18 mouse cellular contexts compared by ENCODE assay signal in genomic region chr4:89353935-89354334, GRCm38 (mm10). TPM values are rescaled to one million over a fixed set of nuclear protein-coding genes. Genes with fewer than 3 reads are reported as not detected.
DNase-seq lines count a peak whose midpoint lies in the region; ATAC-seq and TF ChIP-seq lines count a peak whose summit lies in the region.
"Had no signal": no experiment of that assay in that cellular context is flagged by ENCODE, and none has a peak within 500 bp of the region (broad histone marks: within the 10 kb centered on the region; RNA-seq: fewer than 3 reads in every experiment).

No protein-coding gene starts in this region.

- no peaks in the 10 kb centered on the region for H3K4me1 ChIP-seq in liver, postnatal 0 days (ENCODE audit: insufficient read depth)
- H3K4me1 ChIP-seq in liver, embryonic 11.5 days (replicated peaks; ENCODE audit: control insufficient read depth, insufficient read depth, low read length), result no peaks in the 10 kb centered on the region
- H3K4me1 ChIP-seq in MEL (ENCODE audit: control insufficient read depth in 1 of 2, insufficient read depth in 2 of 2, low read length in 2 of 2), result peaks cover 16 to 21% of the 10 kb centered on the region in 2 experiments
- H3K4me1 ChIP-seq: liver, embryonic 13.5 days had no signal

- WGBS in liver, postnatal 0 days (ENCODE audit: insufficient replicate concordance), result 39% methylated on average over 9 of the region's 9 CpGs
- 49% methylated on average over 9 of the region's 9 CpGs for WGBS in liver, embryonic 11.5 days

- no peak overlapping the region for H3K4me2 ChIP-seq in liver, postnatal 0 days (ENCODE audit: low read depth, low read length)
- no peak overlapping the region for H3K4me2 ChIP-seq in liver, embryonic 11.5 days
- H3K4me2 ChIP-seq: kidney, embryonic 15.5 days; liver, embryonic 13.5 days had no signal

- peak; percentile 44 for TF ChIP-seq CTCF in gastrocnemius, adult 2 months (IDR thresholded peaks at IDR 0.05)
- peak; percentile 38 for TF ChIP-seq CTCF in liver, postnatal 0 days (IDR thresholded peaks at IDR 0.05; ENCODE audit: low read depth)
- TF ChIP-seq CTCF in MEL (IDR thresholded peaks at IDR 0.05 in 2 of 3, conservative IDR thresholded peaks at IDR 0.05 in 1 of 3; ENCODE audit: control insufficient read depth in 1 of 3, insufficient read depth in 1 of 3, low read depth in 2 of 3, low read length in 3 of 3, poor library complexity in 1 of 3, severe bottlenecking in 1 of 3), result peak in 2 of 3 experiments; percentile 19 to 66; a peak in 4 of 6 replicates

- intact Hi-C loops in gastrocnemius, adult 2 months (cut with DNase I), result no loop called here

- DNase-seq in gastrocnemius, adult 2 months, result no peak
- DNase-seq in gastrocnemius, adult 8-10 months (ENCODE audit: low spot score in 2 of 2), result no peak
- DNase-seq in liver, postnatal 0 days, result no peak
- no peak for DNase-seq in liver, embryonic 11.5 days (ENCODE audit: low spot score)
- DNase-seq in MEL (ENCODE audit: low read depth, low spot score), result peak; percentile 55
- peak; percentile 2 for DNase-seq in naive thymus-derived CD4-positive, alpha-beta T cell, adult 2 months (ENCODE audit: low read depth)
- DNase-seq in retina, embryonic 14.5 days (ENCODE audit: low spot score), result no peak
- DNase-seq in thymus, postnatal 4 days, result no peak
- DNase-seq: adrenal gland, adult 8-10 months; B cell, adult 2 months; cerebellum, adult 9-10 months; heart, postnatal 10 days; liver, embryonic 13.5 days had no signal

- H3K4me3 ChIP-seq in gastrocnemius, adult 2 months, result no peak overlapping the region
- no peak overlapping the region for H3K4me3 ChIP-seq in liver, postnatal 0 days (ENCODE audit: low read depth, low read length)
- H3K4me3 ChIP-seq in liver, embryonic 11.5 days (ENCODE audit: low read depth, low read length), result no peak overlapping the region
- no peak overlapping the region for H3K4me3 ChIP-seq in MEL (ENCODE audit: control insufficient read depth in 1 of 2, insufficient read depth in 1 of 2, low read depth in 2 of 2, low read length in 2 of 2)
- H3K4me3 ChIP-seq: embryonic facial prominence, embryonic 10.5 days; kidney, embryonic 15.5 days; liver, embryonic 13.5 days had no signal

- TF ChIP-seq RAD21 in MEL (IDR thresholded peaks at IDR 0.05; ENCODE audit: low read depth, low read length), result peak; percentile 63

- H3K9ac ChIP-seq in liver, postnatal 0 days (replicated peaks), result no peak overlapping the region
- no peak overlapping the region for H3K9ac ChIP-seq in liver, embryonic 11.5 days (ENCODE audit: low read depth, low read length)
- H3K9ac ChIP-seq in MEL (ENCODE audit: control insufficient read depth, low read depth, low read length, poor library complexity, severe bottlenecking), result no peak overlapping the region
- H3K9ac ChIP-seq: kidney, embryonic 15.5 days; liver, embryonic 13.5 days had no signal

- no peak for ATAC-seq in liver, postnatal 0 days
- ATAC-seq in liver, embryonic 11.5 days (replicated peaks; ENCODE audit: low FRiP score), result no peak
- ATAC-seq: hindbrain, embryonic 16.5 days had no signal

- H3K27me3 ChIP-seq in liver, postnatal 0 days (ENCODE audit: insufficient read depth, low read length), result no peaks in the 10 kb centered on the region
- no peaks in the 10 kb centered on the region for H3K27me3 ChIP-seq in liver, embryonic 11.5 days (replicated peaks; ENCODE audit: control insufficient read depth, insufficient read depth, low read length)
- no peaks in the 10 kb centered on the region for H3K27me3 ChIP-seq in MEL (ENCODE audit: control insufficient read depth in 1 of 2, insufficient read depth in 2 of 2, low read length in 2 of 2)
- H3K27me3 ChIP-seq: kidney, embryonic 15.5 days; liver, embryonic 13.5 days had no signal

- TF ChIP-seq POLR2A in MEL (IDR thresholded peaks at IDR 0.05; ENCODE audit: control insufficient read depth in 1 of 2, insufficient read depth in 1 of 2, low read depth in 1 of 2, low read length in 2 of 2, poor library complexity in 1 of 2), result no peak

- no peak overlapping the region for H3K27ac ChIP-seq in gastrocnemius, adult 2 months
- no peak overlapping the region for H3K27ac ChIP-seq in liver, postnatal 0 days (ENCODE audit: low read depth)
- H3K27ac ChIP-seq in liver, embryonic 11.5 days (ENCODE audit: low read depth, low read length), result no peak overlapping the region
- H3K27ac ChIP-seq in MEL (ENCODE audit: control insufficient read depth, low read depth, low read length), result no peak overlapping the region
- H3K27ac ChIP-seq: embryonic facial prominence, embryonic 10.5 days; kidney, embryonic 15.5 days; liver, embryonic 13.5 days had no signal

- no peaks in the 10 kb centered on the region for H3K79me2 ChIP-seq in MEL (ENCODE audit: control insufficient read depth, insufficient read depth, low read length, poor library complexity)

- no peak for TF ChIP-seq EP300 in liver, postnatal 0 days (IDR thresholded peaks at IDR 0.05; ENCODE audit: low read depth)
- 0 out of 4 replicates have a peak, but pooled peaks of 1 of the 2 experiments have one; percentile 15 for TF ChIP-seq EP300 in MEL (IDR thresholded peaks at IDR 0.05; ENCODE audit: low read depth in 1 of 2, low read length in 2 of 2)

- no peaks in the 10 kb centered on the region for H3K36me3 ChIP-seq in liver, postnatal 0 days (replicated peaks; ENCODE audit: insufficient read depth, low read length)
- no peaks in the 10 kb centered on the region for H3K36me3 ChIP-seq in liver, embryonic 11.5 days (ENCODE audit: control insufficient read depth, insufficient read depth, low read length)
- H3K36me3 ChIP-seq in MEL (ENCODE audit: control insufficient read depth in 1 of 2, insufficient read depth in 2 of 2, low read length in 2 of 2), result peaks cover 0 to 27% of the 10 kb centered on the region in 2 experiments; a peak in 3 of 4 replicates
- H3K36me3 ChIP-seq: embryonic facial prominence, embryonic 10.5 days; kidney, embryonic 15.5 days; liver, embryonic 13.5 days had no signal

- H3K9me3 ChIP-seq in liver, postnatal 0 days (ENCODE audit: low read length), result no peaks in the 10 kb centered on the region
- no peaks in the 10 kb centered on the region for H3K9me3 ChIP-seq in liver, embryonic 11.5 days (ENCODE audit: control insufficient read depth, low read length)
- H3K9me3 ChIP-seq in MEL (replicated peaks; ENCODE audit: insufficient read depth, low read length), result no peaks in the 10 kb centered on the region
- H3K9me3 ChIP-seq: embryonic facial prominence, embryonic 10.5 days; kidney, embryonic 15.5 days; liver, embryonic 13.5 days had no signal

TF ChIP-seq in MEL, 35 proteins besides CTCF, POLR2A, EP300 and RAD21:
- TF ChIP-seq ELF1 (IDR thresholded peaks at IDR 0.05; ENCODE audit: low read depth, low read length) (no peak), SMC3 (IDR thresholded peaks at IDR 0.05; ENCODE audit: low read depth, low read length) (peak; percentile 58), NELFE (IDR thresholded peaks at IDR 0.05; ENCODE audit: low read depth, low read length) (no peak), MYB (IDR thresholded peaks at IDR 0.05; ENCODE audit: low read depth, low read length) (no peak), TCF12 (IDR thresholded peaks at IDR 0.05; ENCODE audit: low read depth, low read length) (no peak), ZKSCAN1 (IDR thresholded peaks at IDR 0.05; ENCODE audit: low read depth, low read length) (no peak), JUND (IDR thresholded peaks at IDR 0.05; ENCODE audit: low read depth, low read length) (no peak), USF1 (IDR thresholded peaks at IDR 0.05; ENCODE audit: low read depth, low read length) (no peak), BHLHE40 (IDR thresholded peaks at IDR 0.05; ENCODE audit: borderline replicate concordance, low read depth, low read length) (no peak), ZC3H11A (IDR thresholded peaks at IDR 0.05; ENCODE audit: low read depth, low read length) (0 out of 2 replicates have a peak, but pooled peaks have one; percentile 34), E2F4 (IDR thresholded peaks at IDR 0.05; ENCODE audit: borderline replicate concordance, low read depth, low read length) (no peak), NRF1 (IDR thresholded peaks at IDR 0.05; ENCODE audit: insufficient read depth, low read depth, low read length, poor library complexity, severe bottlenecking) (no peak), ZNF384 (IDR thresholded peaks at IDR 0.05; ENCODE audit: low read depth, low read length) (no peak), MXI1 (IDR thresholded peaks at IDR 0.05; ENCODE audit: low read depth, low read length) (0 out of 2 replicates have a peak, but pooled peaks have one; percentile 29), RCOR1 (IDR thresholded peaks at IDR 0.05; ENCODE audit: low read depth, low read length) (peak; percentile 38; the same call in 1 of the 2 replicates)

RNA-seq across cellular contexts. Expression of gene Cdkn2b, which starts 43.1 kb away (rescaled TPM):
- under 1 TPM; 0.74 to 0.92 TPM for total RNA-seq in gastrocnemius, adult 2 months (2021)
- total RNA-seq in gastrocnemius, adult 8-10 months (2022), result 1 to 10 TPM in 3 of 4 experiments, under 1 TPM in 1; 0.96 to 2.7 (median 1.6) TPM
- not detected in 2 replicates for polyA plus RNA-seq in liver, postnatal 0 days (2015; fragmentation: Nextera tagmentation; extraction: Ambion mirVana)
- 0.30 and 0.71 TPM in 2 replicates for polyA plus RNA-seq in liver, embryonic 11.5 days (2014; fragmentation: Nextera tagmentation; extraction: Ambion mirVana)
- total RNA-seq in MEL (2012; rRNA removed), result 2.5 and 3.2 TPM in 2 replicates
- polyA plus RNA-seq in MEL (2012; ENCODE audit: insufficient read depth in 1 of 2, insufficient read length in 2 of 2, low read depth in 1 of 2, low replicate concordance in 2 of 2, missing spikeins in 1 of 2), result 1 to 10 TPM in 1 of 2 experiments, not detected in 1; 1.9 TPM

RNA-seq across cellular contexts. Expression of gene Cdkn2a, which starts 59.5 kb away (rescaled TPM):
- total RNA-seq in gastrocnemius, adult 2 months (2021), result not detected
- total RNA-seq in gastrocnemius, adult 8-10 months (2022), result 1 to 10 TPM in 1 of 4 experiments, under 1 TPM in 1, not detected in 2; 0.36 to 1.2 TPM
- polyA plus RNA-seq in liver, postnatal 0 days (2015; fragmentation: Nextera tagmentation; extraction: Ambion mirVana), result not detected in 2 replicates
- polyA plus RNA-seq in liver, embryonic 11.5 days (2014; fragmentation: Nextera tagmentation; extraction: Ambion mirVana), result not detected in 2 replicates
- total RNA-seq in MEL (2012; rRNA removed), result 163 and 196 TPM in 2 replicates
- 100 to 1,000 TPM in 1 of 2 experiments, not detected in 1; 355 TPM for polyA plus RNA-seq in MEL (2012; ENCODE audit: insufficient read depth in 1 of 2, insufficient read length in 2 of 2, low read depth in 1 of 2, low replicate concordance in 2 of 2, missing spikeins in 1 of 2)
- total RNA-seq: gastrocnemius, postnatal 4 days had no signal
- polyA plus RNA-seq: embryonic facial prominence, embryonic 10.5 days; hindbrain, embryonic 16.5 days; kidney, embryonic 15.5 days; liver, embryonic 13.5 days; thymus, postnatal 0 days had no signal

Comparison
In these comparisons a context has a peak if more than half of its experiments do, and no peak if none do; other contexts are left out.
1. DNase-seq: peak in MEL (single experiment) and naive thymus-derived CD4-positive, alpha-beta T cell, adult 2 months (single experiment); none in gastrocnemius, adult 2 months (single experiment), gastrocnemius, adult 8-10 months (0 of 2), liver, postnatal 0 days (single experiment), liver, embryonic 11.5 days (single experiment), retina, embryonic 14.5 days (single experiment) and thymus, postnatal 4 days (single experiment).
2. RNA of gene Cdkn2a, which starts 59.5 kb away (total RNA-seq): 163 to 196 TPM in MEL; 0.36 to 1.2 TPM in gastrocnemius, adult 8-10 months and not detected in gastrocnemius, adult 2 months; every median in the first group is over 10 times any median in the second.
3. Peak in every context shown above with its lines, with median percentiles within 50 percentile points of each other: CTCF ChIP-seq.